Mouse (Mus musculus): Measurements from ENCODE around the gene Ctdsp2.

The Ctdsp2 gene

GRCm38 (mm10) chr10:126978277-126978994 lies at the start of gene Ctdsp2:
Gene Ctdsp2, plus strand, starts transcription at chr10:126978717.
- peak; percentile 100 for DNase-seq

- DNase-seq: peak; percentile 66
Observed at GRCm38 (mm10) chr10:126928819-126929206, 49.7 kb upstream of the Ctdsp2 start.

- DNase-seq: no peak
Observed at GRCm38 (mm10) chr10:126929543-126929942, 49.0 kb upstream of the Ctdsp2 start.

GRCm38 (mm10) chr10:126930270-126931121 lies 48.0 kb upstream of the Ctdsp2 start:
- DNase-seq: no peak

- DNase-seq: no peak
Observed at GRCm38 (mm10) chr10:126931123-126931759, 47.3 kb upstream of the Ctdsp2 start.

- DNase-seq: no peak
Observed at GRCm38 (mm10) chr10:126931760-126932139, 46.8 kb upstream of the Ctdsp2 start.

GRCm38 (mm10) chr10:126934561-126934960 lies 44.0 kb upstream of the Ctdsp2 start:
- no peak for DNase-seq

GRCm38 (mm10) chr10:126935121-126935520 lies 43.4 kb upstream of the Ctdsp2 start:
- DNase-seq: no peak

- no peak for DNase-seq
Observed at GRCm38 (mm10) chr10:126935556-126936381, 42.7 kb upstream of the Ctdsp2 start.

- DNase-seq: no peak
Observed at GRCm38 (mm10) chr10:126940949-126941348, 37.6 kb upstream of the Ctdsp2 start.

GRCm38 (mm10) chr10:126945531-126945930 lies 33.0 kb upstream of the Ctdsp2 start:
- DNase-seq: no peak

- no peak for DNase-seq
Observed at GRCm38 (mm10) chr10:126949824-126950223, 28.7 kb upstream of the Ctdsp2 start.

- DNase-seq: no peak
Observed at GRCm38 (mm10) chr10:126950572-126950971, 27.9 kb upstream of the Ctdsp2 start.

- DNase-seq: no peak
Observed at GRCm38 (mm10) chr10:126952375-126952774, 26.1 kb upstream of the Ctdsp2 start.

- DNase-seq: peak; percentile 90
Observed at GRCm38 (mm10) chr10:126953029-126953471, 25.5 kb upstream of the Ctdsp2 start.

- DNase-seq: no peak
Observed at GRCm38 (mm10) chr10:126956692-126957358, 21.7 kb upstream of the Ctdsp2 start.

GRCm38 (mm10) chr10:126957359-126958107 lies 21.0 kb upstream of the Ctdsp2 start:
- DNase-seq: peak; percentile 92

- no peak for DNase-seq
Observed at GRCm38 (mm10) chr10:126960496-126960895, 18.0 kb upstream of the Ctdsp2 start.

- peak; percentile 89 for DNase-seq
Observed at GRCm38 (mm10) chr10:126961757-126962156, 16.8 kb upstream of the Ctdsp2 start.

- peak; percentile 88 for DNase-seq
Observed at GRCm38 (mm10) chr10:126962271-126962965, 16.1 kb upstream of the Ctdsp2 start.

- no peak for DNase-seq
Observed at GRCm38 (mm10) chr10:126962966-126963330, 15.6 kb upstream of the Ctdsp2 start.
